Mouse (Mus musculus): ENCODE measurements at regions not wholly inside any gene's neighbourhood (a gene's known extent, or its start where the extent isn't known, plus 50 kb on each side); places are given as distances from the start of the nearest gene placed in this dataset.

GRCm38 (mm10) chr7:69998756-69999155 lies 367.8 kb downstream of the Nr2f2 start:
- TF ChIP-seq POLR2A (IDR thresholded peaks at IDR 0.05; ENCODE audit: borderline replicate concordance, extremely low read depth, low read depth, low read length), result no peak
- TF ChIP-seq CTCF (IDR thresholded peaks at IDR 0.05; ENCODE audit: insufficient read depth, low read length), result no peak
- H3K4me3 ChIP-seq (replicated peaks; ENCODE audit: extremely low read depth, low read depth, low read length), result no peak overlapping the region
- DNase-seq, result no peak
- 51% methylated on average over 1 of the region's 1 CpGs for WGBS
- H3K4me1 ChIP-seq (ENCODE audit: control insufficient read depth, insufficient read depth, low read length), result no peaks in the 10 kb centered on the region

- no peak for TF ChIP-seq POLR2A (IDR thresholded peaks at IDR 0.05; ENCODE audit: borderline replicate concordance, extremely low read depth, low read depth, low read length)
- TF ChIP-seq CTCF (IDR thresholded peaks at IDR 0.05; ENCODE audit: insufficient read depth, low read length), result no peak
- no peaks in the 10 kb centered on the region for H3K4me1 ChIP-seq (ENCODE audit: control insufficient read depth, insufficient read depth, low read length)
- 73% methylated on average over 6 of the region's 6 CpGs for WGBS
- no peak overlapping the region for H3K4me3 ChIP-seq (replicated peaks; ENCODE audit: extremely low read depth, low read depth, low read length)
- no peak for DNase-seq
These were observed 371.8 kb downstream of the Nr2f2 start for GRCm38 (mm10) chr7:69994540-69995303.

- DNase-seq, result no peak
- no peak for TF ChIP-seq POLR2A (IDR thresholded peaks at IDR 0.05; ENCODE audit: borderline replicate concordance, extremely low read depth, low read depth, low read length)
- no peak for TF ChIP-seq CTCF (IDR thresholded peaks at IDR 0.05; ENCODE audit: insufficient read depth, low read length)
- Histone ChIP-seq H3K4me3 (replicated peaks; ENCODE audit: extremely low read depth, low read depth, low read length) (no peak overlapping the region), H3K4me1 (ENCODE audit: control insufficient read depth, insufficient read depth, low read length) (no peaks in the 10 kb centered on the region)
- 17% methylated on average over 21 of the region's 21 CpGs for WGBS
These were observed 373.9 kb downstream of the Nr2f2 start for GRCm38 (mm10) chr7:69992383-69993327.

GRCm38 (mm10) chr7:69991982-69992381 lies 374.6 kb downstream of the Nr2f2 start:
- WGBS, result 43% methylated on average over 3 of the region's 3 CpGs
- no peak overlapping the region for H3K4me3 ChIP-seq (replicated peaks; ENCODE audit: extremely low read depth, low read depth, low read length)
- no peaks in the 10 kb centered on the region for H3K4me1 ChIP-seq (ENCODE audit: control insufficient read depth, insufficient read depth, low read length)
- TF ChIP-seq POLR2A (IDR thresholded peaks at IDR 0.05; ENCODE audit: borderline replicate concordance, extremely low read depth, low read depth, low read length) (no peak), CTCF (IDR thresholded peaks at IDR 0.05; ENCODE audit: insufficient read depth, low read length) (no peak)
- no peak for DNase-seq

GRCm38 (mm10) chr7:69988704-69989103 lies 377.8 kb downstream of the Nr2f2 start:
- 53% methylated on average over 5 of the region's 5 CpGs for WGBS
- no peak overlapping the region for H3K4me3 ChIP-seq (replicated peaks; ENCODE audit: extremely low read depth, low read depth, low read length)

GRCm38 (mm10) chr7:69981301-69981700 lies 385.2 kb downstream of the Nr2f2 start:
- no peaks in the 10 kb centered on the region for H3K4me1 ChIP-seq (ENCODE audit: control insufficient read depth, insufficient read depth, low read length)
- no peak for DNase-seq

More at GRCm38 (mm10) chr7:69988704-69989103, 377.8 kb downstream of the Nr2f2 start:
- TF ChIP-seq CTCF (IDR thresholded peaks at IDR 0.05; ENCODE audit: insufficient read depth, low read length) (no peak), POLR2A (IDR thresholded peaks at IDR 0.05; ENCODE audit: borderline replicate concordance, extremely low read depth, low read depth, low read length) (no peak)
- DNase-seq, result no peak
- H3K4me1 ChIP-seq (ENCODE audit: control insufficient read depth, insufficient read depth, low read length), result no peaks in the 10 kb centered on the region

GRCm38 (mm10) chr7:69976369-69976768 lies 390.2 kb downstream of the Nr2f2 start:
- 86% methylated on average over 3 of the region's 3 CpGs for WGBS

More at GRCm38 (mm10) chr7:69981301-69981700, 385.2 kb downstream of the Nr2f2 start:
- TF ChIP-seq CTCF (IDR thresholded peaks at IDR 0.05; ENCODE audit: insufficient read depth, low read length) (no peak), POLR2A (IDR thresholded peaks at IDR 0.05; ENCODE audit: borderline replicate concordance, extremely low read depth, low read depth, low read length) (no peak)
- no peak overlapping the region for H3K4me3 ChIP-seq (replicated peaks; ENCODE audit: extremely low read depth, low read depth, low read length)
- WGBS, result 63% methylated on average over 2 of the region's 2 CpGs

GRCm38 (mm10) chr7:69964002-69964401 lies 402.5 kb downstream of the Nr2f2 start:
- Histone ChIP-seq H3K4me1 (ENCODE audit: control insufficient read depth, insufficient read depth, low read length) (no peaks in the 10 kb centered on the region), H3K4me3 (replicated peaks; ENCODE audit: extremely low read depth, low read depth, low read length) (no peak overlapping the region)
- no peak for DNase-seq
- no peak for TF ChIP-seq POLR2A (IDR thresholded peaks at IDR 0.05; ENCODE audit: borderline replicate concordance, extremely low read depth, low read depth, low read length)
- TF ChIP-seq CTCF (IDR thresholded peaks at IDR 0.05; ENCODE audit: insufficient read depth, low read length), result no peak
- 55% methylated on average over 8 of the region's 8 CpGs for WGBS

More at GRCm38 (mm10) chr7:69976369-69976768, 390.2 kb downstream of the Nr2f2 start:
- no peaks in the 10 kb centered on the region for H3K4me1 ChIP-seq (ENCODE audit: control insufficient read depth, insufficient read depth, low read length)
- no peak overlapping the region for H3K4me3 ChIP-seq (replicated peaks; ENCODE audit: extremely low read depth, low read depth, low read length)
- no peak for TF ChIP-seq CTCF (IDR thresholded peaks at IDR 0.05; ENCODE audit: insufficient read depth, low read length)
- no peak for TF ChIP-seq POLR2A (IDR thresholded peaks at IDR 0.05; ENCODE audit: borderline replicate concordance, extremely low read depth, low read depth, low read length)
- no peak for DNase-seq

- no peak for DNase-seq
- WGBS, result 61% methylated on average over 6 of the region's 6 CpGs
- TF ChIP-seq POLR2A (IDR thresholded peaks at IDR 0.05; ENCODE audit: borderline replicate concordance, extremely low read depth, low read depth, low read length) (no peak), CTCF (IDR thresholded peaks at IDR 0.05; ENCODE audit: insufficient read depth, low read length) (no peak)
- Histone ChIP-seq H3K4me3 (replicated peaks; ENCODE audit: extremely low read depth, low read depth, low read length) (no peak overlapping the region), H3K4me1 (ENCODE audit: control insufficient read depth, insufficient read depth, low read length) (no peaks in the 10 kb centered on the region)
These were observed 416.3 kb downstream of the Nr2f2 start for GRCm38 (mm10) chr7:69950221-69950670.

Data from lung, adult 2 months (tissue).